Comparison of ENCODE assay signal across 8 mouse cellular contexts in the genomic region with DNA sequence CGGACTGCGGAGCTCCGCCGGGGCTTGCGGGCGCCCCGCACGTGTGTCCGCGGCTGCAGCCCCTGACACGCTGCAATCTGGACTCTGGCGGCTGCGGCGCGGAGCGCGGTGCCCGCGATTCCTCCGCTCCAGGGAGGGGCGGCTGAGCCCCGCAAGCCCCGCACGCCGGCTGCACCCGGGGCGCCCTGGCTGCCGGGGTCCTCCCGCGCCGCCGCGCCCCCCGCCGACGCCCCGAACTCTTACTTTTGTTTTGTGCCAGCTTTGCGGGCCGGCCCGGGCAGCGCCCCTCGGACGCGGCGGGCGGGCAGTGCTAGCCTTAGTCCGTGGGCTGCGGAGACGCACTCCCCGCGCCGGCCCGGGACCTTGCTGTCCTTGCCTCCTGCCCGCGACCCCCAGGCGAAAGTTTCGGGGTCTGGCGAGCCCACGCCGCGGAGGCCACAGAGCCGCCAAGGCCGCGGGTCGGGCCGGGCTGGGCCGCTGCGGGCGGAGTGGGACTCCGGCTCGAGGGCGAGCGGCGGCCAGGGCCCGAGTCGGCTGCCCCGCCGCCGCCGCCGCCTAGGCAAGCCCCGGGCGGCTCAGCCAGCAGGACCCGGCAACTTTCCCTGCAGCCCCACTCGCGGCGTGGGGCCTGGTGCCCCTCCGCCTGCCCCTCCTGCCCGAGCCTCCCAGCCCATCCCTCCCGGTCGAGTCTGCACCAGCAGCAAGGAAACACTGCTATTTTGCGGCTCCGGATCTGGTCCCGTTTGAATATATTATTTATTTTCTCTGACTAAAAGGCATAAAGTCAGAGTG. TPM values are rescaled to one million over a fixed set of nuclear protein-coding genes. Genes with fewer than 3 reads are reported as not detected.
DNase-seq lines count a peak whose midpoint lies in the region; ATAC-seq and TF ChIP-seq lines count a peak whose summit lies in the region.

No protein-coding gene starts in this region.

- H3K4me3 ChIP-seq in layer of hippocampus, adult 2 months, result peak overlapping the region; percentile 77
- H3K4me3 ChIP-seq in embryonic facial prominence, embryonic 14.5 days (ENCODE audit: low read depth, low read length), result peak overlapping the region; percentile 91
- peak overlapping the region; percentile 67 to 74 for H3K4me3 ChIP-seq in liver, embryonic 14.5 days (ENCODE audit: insufficient read depth in 1 of 2, low read depth in 2 of 2, low read length in 2 of 2)

- H3K9me3 ChIP-seq in embryonic facial prominence, embryonic 14.5 days (ENCODE audit: control insufficient read depth, low read length), result no peaks in the 10 kb centered on the region
- H3K9me3 ChIP-seq in liver, embryonic 14.5 days (ENCODE audit: control insufficient read depth, low read length), result no peaks in the 10 kb centered on the region

- peak in 1 of 2 experiments; percentile 24 for DNase-seq in layer of hippocampus, adult 2 months (ENCODE audit: low spot score in 2 of 2)
- no peak for DNase-seq in layer of hippocampus, adult 11-12 months (ENCODE audit: low spot score)
- peak; percentile 70 for DNase-seq in adrenal gland, adult 2 months
- DNase-seq in embryonic facial prominence, embryonic 14.5 days (ENCODE audit: low spot score), result no peak
- DNase-seq in heart, postnatal 4 days, result peak; percentile 52
- no peak for DNase-seq in liver, embryonic 14.5 days (ENCODE audit: low read depth in 3 of 3, low spot score in 3 of 3)
- peak; percentile 56 for DNase-seq in retina, embryonic 14.5 days (ENCODE audit: low spot score)
- no peak for DNase-seq in layer of hippocampus, adult 9-11 months

- no peak for TF ChIP-seq CTCF in layer of hippocampus, adult 2 months (conservative IDR thresholded peaks at IDR 0.05)
- no peak for TF ChIP-seq CTCF in liver, embryonic 14.5 days (IDR thresholded peaks at IDR 0.05; ENCODE audit: low read depth)

- peak overlapping the region; percentile 98 for H3K27ac ChIP-seq in layer of hippocampus, adult 2 months
- peak overlapping the region; percentile 98 for H3K27ac ChIP-seq in embryonic facial prominence, embryonic 14.5 days (replicated peaks; ENCODE audit: low read depth, low read length)
- H3K27ac ChIP-seq in liver, embryonic 14.5 days, result no peak overlapping the region

- peak overlapping the region; percentile 100 for H3K9ac ChIP-seq in embryonic facial prominence, embryonic 14.5 days (ENCODE audit: low read depth, low read length)
- H3K9ac ChIP-seq in liver, embryonic 14.5 days (replicated peaks), result peak overlapping the region; percentile 55

- 5% methylated on average over 40 of the region's 94 CpGs for WGBS in embryonic facial prominence, embryonic 14.5 days
- WGBS in liver, embryonic 14.5 days (ENCODE audit: insufficient replicate concordance), result 1% methylated on average over 92 of the region's 94 CpGs

- H3K36me3 ChIP-seq in embryonic facial prominence, embryonic 14.5 days (ENCODE audit: control insufficient read depth, insufficient read depth, low read length), result peaks cover 9% of the 10 kb centered on the region
- H3K36me3 ChIP-seq in liver, embryonic 14.5 days (replicated peaks; ENCODE audit: control insufficient read depth, insufficient read depth, low read depth), result no peaks in the 10 kb centered on the region

- TF ChIP-seq EP300 in liver, embryonic 14.5 days (IDR thresholded peaks at IDR 0.05; ENCODE audit: low read depth), result no peak

- peaks cover 15% of the 10 kb centered on the region for H3K4me1 ChIP-seq in embryonic facial prominence, embryonic 14.5 days (ENCODE audit: control insufficient read depth, insufficient read depth, low read length)
- 0 out of 4 replicates have a peak, but pooled peaks cover 0 to 1% of the 10 kb centered on the region in 2 experiments for H3K4me1 ChIP-seq in liver, embryonic 14.5 days (replicated peaks; ENCODE audit: control insufficient read depth in 2 of 2, insufficient read depth in 2 of 2, low read length in 1 of 2)

- ATAC-seq in embryonic facial prominence, embryonic 14.5 days (ENCODE audit: low read depth), result peak; percentile 5; the same call in 1 of the 2 replicates
- no peak for ATAC-seq in liver, embryonic 14.5 days (ENCODE audit: insufficient read depth)

- peak overlapping the region; percentile 67 for H3K4me2 ChIP-seq in embryonic facial prominence, embryonic 14.5 days (ENCODE audit: low read depth, low read length)
- peak overlapping the region; percentile 62 for H3K4me2 ChIP-seq in liver, embryonic 14.5 days (ENCODE audit: low read depth)

- no peaks in the 10 kb centered on the region for H3K27me3 ChIP-seq in embryonic facial prominence, embryonic 14.5 days (replicated peaks; ENCODE audit: control insufficient read depth, insufficient read depth, low read length)
- H3K27me3 ChIP-seq in liver, embryonic 14.5 days (ENCODE audit: control insufficient read depth, insufficient read depth, low read length), result peaks cover 67% of the 10 kb centered on the region

RNA-seq across cellular contexts. Expression of a gene that starts 0.5 kb away (rescaled TPM):
- 1 to 10 TPM; 7.1 to 7.9 TPM for total RNA-seq in layer of hippocampus, adult 2 months (2021)
- not detected for total RNA-seq in adrenal gland, adult 2 months (2021)
- 0.07 TPM in 1 of 2 replicates, not detected in the other for polyA plus RNA-seq in adrenal gland, adult 2 months (2012; rRNA removed)
- 4.1 and 4.4 TPM in 2 replicates for polyA plus RNA-seq in embryonic facial prominence, embryonic 14.5 days (2014; fragmentation: Nextera tagmentation; extraction: Ambion mirVana)
- not detected for total RNA-seq in heart, postnatal 4 days (2021)
- polyA plus RNA-seq in liver, embryonic 14.5 days (2012; rRNA removed), result 0.03 TPM in 1 of 2 replicates, not detected in the other
- polyA plus RNA-seq in liver, embryonic 14.5 days (2014; fragmentation: Nextera tagmentation; extraction: Ambion mirVana), result not detected in 2 replicates

RNA-seq across cellular contexts. Expression of a gene that starts 5.9 kb away (rescaled TPM):
- total RNA-seq in layer of hippocampus, adult 2 months (2021), result 100 to 1,000 TPM; 113 to 115 TPM
- total RNA-seq in adrenal gland, adult 2 months (2021), result 100 to 1,000 TPM; 132 to 174 TPM
- polyA plus RNA-seq in adrenal gland, adult 2 months (2012; rRNA removed), result 60.7 and 83.3 TPM in 2 replicates
- 61.7 and 62.6 TPM in 2 replicates for polyA plus RNA-seq in embryonic facial prominence, embryonic 14.5 days (2014; fragmentation: Nextera tagmentation; extraction: Ambion mirVana)
- 100 to 1,000 TPM; 206 to 217 TPM for total RNA-seq in heart, postnatal 4 days (2021)
- polyA plus RNA-seq in liver, embryonic 14.5 days (2012; rRNA removed), result 1.0 and 1.5 TPM in 2 replicates
- 2.5 and 2.6 TPM in 2 replicates for polyA plus RNA-seq in liver, embryonic 14.5 days (2014; fragmentation: Nextera tagmentation; extraction: Ambion mirVana)

Comparison
In these comparisons a context has a peak if more than half of its experiments do, and no peak if none do; other contexts are left out.
1. DNase-seq: peak in adrenal gland, adult 2 months (single experiment), heart, postnatal 4 days (single experiment) and retina, embryonic 14.5 days (single experiment); none in layer of hippocampus, adult 11-12 months (single experiment), embryonic facial prominence, embryonic 14.5 days (single experiment), liver, embryonic 14.5 days (0 of 3) and layer of hippocampus, adult 9-11 months (single experiment).
2. RNA of a gene that starts 0.5 kb away (total RNA-seq): 7.1 to 7.9 TPM in layer of hippocampus, adult 2 months; not detected in heart, postnatal 4 days and not detected in adrenal gland, adult 2 months; every median in the first group is over 4 times any median in the second.
3. Peak in every context shown above with its lines, with median percentiles within 50 percentile points of each other: H3K4me3 ChIP-seq.